Mouse (Mus musculus) embryonic facial prominence, embryonic 12.5 days (tissue): ENCODE data around the gene Cenpx. TPM values are rescaled to one million over a fixed set of nuclear protein-coding genes. Genes with fewer than 3 reads are reported as not detected.
"Not testable (repeated sequence)": the region's sequence is repeated elsewhere in the genome, so short reads cannot be mapped to it uniquely, and the experiment has no call there.

ENCODE experiments used
- ATAC-seq: fragments of 200-750 bp; cut with Nextera tagmentation; 2 replicates; pipeline ENCODE4 v1.8.0; 2017; ENCODE audit not compliant: insufficient number of reproducible peaks, insufficient read depth, low FRiP score, low TSS enrichment
- H3K27ac ChIP-seq: fragments of 300-500 bp; sonication (generic); 2 replicates; pipeline ENCODE4 v1.5.1; 2016; ENCODE audit warnings: mild to moderate bottlenecking
- H3K27me3 ChIP-seq: fragments of 300-500 bp; sonication (generic); 2 replicates; pipeline ENCODE4 v1.6.1; 2016; ENCODE audit warnings: mild to moderate bottlenecking, moderate library complexity
- H3K36me3 ChIP-seq: fragments of 300-500 bp; sonication (generic); 2 replicates; pipeline ENCODE4 v1.6.1; 2016; ENCODE audit warnings: mild to moderate bottlenecking
- H3K4me1 ChIP-seq: fragments of 300-500 bp; sonication (generic); 2 replicates; pipeline ENCODE4 v1.6.1; 2016
- H3K4me2 ChIP-seq: fragments of 300-500 bp; sonication (generic); replicated peaks from 2 replicates; pipeline ENCODE4 v1.6.1; 2016; ENCODE audit warnings: mild to moderate bottlenecking, moderate library complexity
- H3K4me3 ChIP-seq: fragments of 300-500 bp; sonication (generic); 2 replicates; pipeline ENCODE4 v1.5.1; 2016; ENCODE audit warnings: mild to moderate bottlenecking
- H3K9ac ChIP-seq: fragments of 300-500 bp; sonication (generic); 2 replicates; pipeline ENCODE4 v1.6.1; 2016; ENCODE audit warnings: mild to moderate bottlenecking, moderate library complexity
- H3K9me3 ChIP-seq: fragments of 300-500 bp; sonication (generic); 2 replicates; pipeline ENCODE4 v1.6.1; 2016; ENCODE audit warnings: mild to moderate bottlenecking, moderate library complexity
- WGBS: fragments of 180-500 bp; shearing (Covaris S2); methylation state at CpG from one replicate; pipeline ENCODE4 v1.1.7; 2016; 5-methylcytosine and 5-hydroxymethylcytosine counted together
- polyA plus RNA-seq: library from polyadenylated mRNA; unstranded; fragments of >200 nt; fragmentation: Nextera tagmentation; extraction: Ambion mirVana; gene quantifications from 2 replicates; pipeline ENCODE4 v1.2.1, GENCODE M21; 2016

The Cenpx gene
- 131 TPM in 2 replicates for polyA plus RNA-seq

- Histone ChIP-seq H3K4me2 (peak within 1 kb of the TSS; percentile 99), H3K9ac (peak within 1 kb of the TSS; percentile 70), H3K36me3 (peaks cover 54% of the 10 kb centered on the region), H3K4me3 (peak within 1 kb of the TSS; percentile 57), H3K9me3 (no peaks in the 10 kb centered on the region), H3K27ac (peak within 1 kb of the TSS; percentile 69), H3K4me1 (peaks cover 21% of the 10 kb centered on the region), H3K27me3 (no peaks in the 10 kb centered on the region)
- WGBS: 3% methylated on average over 53 of the region's 53 CpGs
- ATAC-seq: peak; percentile 93
These were observed at the start of gene Cenpx, which contains the start of gene Lrrc45 for GRCm38 (mm10) chr11:120713580-120714518. TSS of gene Cenpx (minus strand) at chr11:120713738. TSS of gene Lrrc45 (plus strand) at chr11:120713925.

DNA sequence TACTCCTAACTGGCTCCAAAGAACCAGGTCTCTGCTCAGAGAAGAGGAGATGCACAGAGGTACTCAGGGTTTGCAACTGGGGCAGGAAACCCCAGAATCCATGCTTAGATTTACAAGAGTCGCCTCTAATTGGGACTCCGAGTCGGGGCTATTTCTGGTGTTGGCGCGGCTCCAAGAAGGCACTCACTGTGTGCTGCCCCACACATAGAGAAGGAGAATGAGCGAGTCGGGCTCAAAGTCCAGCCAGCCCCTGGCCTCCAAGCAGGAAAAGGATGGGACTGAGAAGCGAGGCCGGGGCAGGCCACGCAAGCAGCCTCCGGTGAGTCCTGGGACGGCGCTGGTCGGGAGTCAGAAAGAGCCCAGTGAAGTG is 49.1 kb upstream of the Cenpx start, which contains the start of gene Hmga1b:
Gene Hmga1b (plus strand): TSS at position 123 of the 370 bp plus-strand sequence.
- H3K4me1 ChIP-seq, H3K27ac ChIP-seq, H3K4me3 ChIP-seq, H3K9ac ChIP-seq, H3K36me3 ChIP-seq, ATAC-seq: not testable (repeated sequence)
- peak within 1 kb of the TSS; percentile 13; the same call in 1 of the 2 replicates for H3K4me2 ChIP-seq
- H3K27me3 ChIP-seq: peaks cover 20% of the 10 kb centered on the region
- 19% methylated on average over 14 of the region's 14 CpGs for WGBS
- H3K9me3 ChIP-seq: peaks cover 19% of the 10 kb centered on the region

- H3K36me3 ChIP-seq: no peaks in the 10 kb centered on the region
- no peaks in the 10 kb centered on the region for H3K4me1 ChIP-seq
- no peak for ATAC-seq
- H3K27ac ChIP-seq: no peak overlapping the region
- H3K4me2 ChIP-seq: no peak overlapping the region
- 69% methylated on average over 14 of the region's 14 CpGs for WGBS
- peaks cover 20% of the 10 kb centered on the region for H3K27me3 ChIP-seq
- no peak overlapping the region for H3K9ac ChIP-seq
- peaks cover 19% of the 10 kb centered on the region for H3K9me3 ChIP-seq
- no peak overlapping the region for H3K4me3 ChIP-seq
These were observed 48.5 kb upstream of the Cenpx start for GRCm38 (mm10) chr11:120761811-120762671.

DNA sequence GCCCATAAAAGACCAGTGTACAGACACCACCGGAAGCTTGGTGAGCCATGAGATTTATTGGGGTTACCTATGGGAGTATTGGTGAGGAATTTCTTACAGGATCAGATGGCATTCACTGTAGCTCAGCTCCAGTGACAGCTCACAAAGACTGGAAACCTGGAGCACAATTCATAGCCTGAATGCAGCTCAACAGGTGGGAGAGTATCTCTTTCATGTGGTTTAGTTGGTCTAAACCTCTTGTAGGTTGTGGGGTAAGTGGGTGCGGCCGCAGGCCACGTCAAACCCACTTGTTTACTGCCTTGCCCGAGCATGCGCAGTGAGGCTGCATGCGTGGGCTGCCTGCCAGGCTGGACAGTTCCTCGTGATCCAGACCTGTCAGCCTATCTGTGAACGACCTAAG is 46.7 kb upstream of the Cenpx start:
- Histone ChIP-seq H3K4me3 (no peak overlapping the region), H3K9me3 (peaks cover 19% of the 10 kb centered on the region), H3K36me3 (no peaks in the 10 kb centered on the region), H3K27ac (no peak overlapping the region), H3K27me3 (peaks cover 14% of the 10 kb centered on the region), H3K4me2 (no peak overlapping the region), H3K9ac (no peak overlapping the region), H3K4me1 (no peaks in the 10 kb centered on the region)
- ATAC-seq: no peak
- 91% methylated on average over 9 of the region's 9 CpGs for WGBS

GRCm38 (mm10) chr11:120751606-120752005 is 38.1 kb upstream of the Cenpx start:
- ATAC-seq: no peak
- Histone ChIP-seq H3K4me2 (no peak overlapping the region), H3K4me3 (no peak overlapping the region), H3K36me3 (no peaks in the 10 kb centered on the region), H3K27ac (no peak overlapping the region), H3K9me3 (no peaks in the 10 kb centered on the region), H3K4me1 (no peaks in the 10 kb centered on the region), H3K9ac (no peak overlapping the region), H3K27me3 (no peaks in the 10 kb centered on the region)
- 72% methylated on average over 4 of the region's 4 CpGs for WGBS

DNA sequence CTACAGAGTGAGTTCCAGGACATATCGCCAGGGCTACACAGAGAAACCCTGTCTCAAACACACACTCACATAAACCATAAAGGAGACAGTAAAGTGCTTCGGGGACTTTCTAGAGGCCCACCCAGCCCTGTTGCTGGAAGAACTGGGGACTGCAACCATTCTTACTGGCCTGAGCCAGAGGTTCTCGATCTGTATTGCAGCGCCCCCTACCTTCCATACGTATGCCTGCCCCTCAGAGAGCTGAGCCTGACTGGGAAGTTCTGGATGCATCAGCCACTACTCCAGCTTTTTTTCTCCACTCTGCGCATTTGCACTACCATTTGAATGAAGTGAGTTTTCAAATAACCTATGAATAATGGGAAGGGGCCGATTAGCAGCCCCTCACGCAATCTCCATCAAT is 35.9 kb upstream of the Cenpx start:
- H3K36me3 ChIP-seq: no peaks in the 10 kb centered on the region
- H3K4me2 ChIP-seq: no peak overlapping the region
- no peaks in the 10 kb centered on the region for H3K9me3 ChIP-seq
- 59% methylated on average over 8 of the region's 8 CpGs for WGBS
- no peak for ATAC-seq
- H3K4me1 ChIP-seq: no peaks in the 10 kb centered on the region
- no peak overlapping the region for H3K27ac ChIP-seq
- no peak overlapping the region for H3K4me3 ChIP-seq
- no peak overlapping the region for H3K9ac ChIP-seq
- H3K27me3 ChIP-seq: no peaks in the 10 kb centered on the region

DNA sequence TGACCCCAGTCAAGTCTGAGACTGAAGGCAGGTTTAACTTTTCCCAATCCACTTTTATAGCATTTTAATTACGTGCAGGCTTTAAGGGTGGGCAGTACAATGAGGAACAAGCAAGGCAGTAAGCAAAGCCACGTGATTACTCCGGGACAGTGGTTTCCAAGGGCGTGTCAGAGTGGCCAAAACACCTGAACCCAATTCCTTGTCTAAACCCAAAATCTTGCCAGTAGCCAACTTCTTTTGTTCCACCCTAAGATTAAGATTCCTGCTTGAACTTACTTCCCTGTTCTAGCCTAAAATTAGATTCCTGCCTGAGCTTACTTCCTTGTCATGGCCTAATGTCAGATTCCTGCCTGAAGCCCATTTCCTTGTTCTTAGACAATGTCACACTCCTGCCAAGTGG is 34.4 kb upstream of the Cenpx start:
- Histone ChIP-seq H3K4me3 (no peak overlapping the region), H3K4me1 (no peaks in the 10 kb centered on the region), H3K27me3 (no peaks in the 10 kb centered on the region), H3K9me3 (no peaks in the 10 kb centered on the region), H3K27ac (no peak overlapping the region), H3K9ac (no peak overlapping the region), H3K36me3 (no peaks in the 10 kb centered on the region), H3K4me2 (no peak overlapping the region)
- no peak for ATAC-seq
- WGBS: 74% methylated on average over 4 of the region's 4 CpGs

GRCm38 (mm10) chr11:120744121-120744701 is 30.7 kb upstream of the Cenpx start:
- Histone ChIP-seq H3K27ac (no peak overlapping the region), H3K36me3 (no peaks in the 10 kb centered on the region), H3K4me3 (no peak overlapping the region), H3K9me3 (no peaks in the 10 kb centered on the region), H3K27me3 (no peaks in the 10 kb centered on the region), H3K4me1 (no peaks in the 10 kb centered on the region), H3K4me2 (no peak overlapping the region), H3K9ac (no peak overlapping the region)
- no peak for ATAC-seq
- WGBS: 63% methylated on average over 7 of the region's 7 CpGs

DNA sequence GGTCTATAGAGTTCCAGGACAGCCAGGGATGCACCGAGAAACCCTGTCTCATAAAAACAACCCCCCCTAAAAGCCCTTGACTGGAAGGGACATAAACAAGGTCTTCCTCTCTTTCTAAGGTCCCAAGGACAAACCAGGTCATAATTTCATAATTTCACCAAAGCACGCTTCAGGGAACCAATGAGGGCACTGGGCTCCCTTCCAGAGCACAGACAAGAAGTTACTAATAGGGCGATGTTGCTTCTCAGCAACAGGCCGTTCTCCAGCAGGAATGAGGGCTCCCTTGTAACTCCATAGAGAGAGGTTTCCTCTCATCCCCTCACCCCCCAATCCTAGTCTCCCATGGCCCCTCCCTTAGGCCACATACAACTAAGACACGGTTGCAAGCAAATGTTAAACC is 27.4 kb upstream of the Cenpx start:
- H3K27ac ChIP-seq: no peak overlapping the region
- no peak overlapping the region for H3K4me3 ChIP-seq
- no peaks in the 10 kb centered on the region for H3K4me1 ChIP-seq
- H3K36me3 ChIP-seq: no peaks in the 10 kb centered on the region
- no peaks in the 10 kb centered on the region for H3K27me3 ChIP-seq
- no peak for ATAC-seq
- H3K9ac ChIP-seq: no peak overlapping the region
- H3K9me3 ChIP-seq: no peaks in the 10 kb centered on the region
- H3K4me2 ChIP-seq: no peak overlapping the region
- 89% methylated on average over 5 of the region's 5 CpGs for WGBS

DNA sequence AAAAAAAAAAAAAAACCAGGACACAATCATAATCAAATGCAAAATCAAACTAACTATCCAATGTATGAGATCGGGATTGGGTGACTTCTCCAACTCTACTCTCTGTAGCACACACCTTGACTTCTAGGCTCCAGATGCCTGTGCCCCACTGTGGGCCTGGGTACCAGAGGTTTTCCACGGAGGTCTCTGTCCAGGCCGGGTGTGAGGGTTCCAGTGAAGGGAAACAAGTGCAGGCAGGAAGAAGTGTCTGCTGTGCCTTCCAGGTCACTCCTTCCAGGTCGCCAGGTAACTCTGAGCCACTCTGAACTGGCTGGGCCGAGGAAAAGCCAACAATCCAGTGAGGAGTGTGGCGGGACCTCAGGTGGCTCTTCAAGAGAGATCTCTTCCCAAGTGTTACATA is 22.9 kb upstream of the Cenpx start:
- ATAC-seq: no peak
- no peaks in the 10 kb centered on the region for H3K36me3 ChIP-seq
- H3K9ac ChIP-seq: no peak overlapping the region
- no peak overlapping the region for H3K27ac ChIP-seq
- no peaks in the 10 kb centered on the region for H3K27me3 ChIP-seq
- 76% methylated on average over 6 of the region's 6 CpGs for WGBS
- H3K9me3 ChIP-seq: no peaks in the 10 kb centered on the region
- H3K4me2 ChIP-seq: no peak overlapping the region
- no peak overlapping the region for H3K4me3 ChIP-seq
- peaks cover 13% of the 10 kb centered on the region; the same call in 1 of the 2 replicates for H3K4me1 ChIP-seq

- Histone ChIP-seq H3K9me3 (no peaks in the 10 kb centered on the region), H3K27me3 (no peaks in the 10 kb centered on the region), H3K4me1 (peaks cover 20% of the 10 kb centered on the region; the same call in 1 of the 2 replicates), H3K27ac (no peak overlapping the region), H3K4me2 (no peak overlapping the region), H3K36me3 (no peaks in the 10 kb centered on the region), H3K4me3 (no peak overlapping the region), H3K9ac (no peak overlapping the region)
- 63% methylated on average over 6 of the region's 6 CpGs for WGBS
- no peak for ATAC-seq
These were observed 20.0 kb upstream of the Cenpx start for GRCm38 (mm10) chr11:120733521-120733920.
